Mouse (Mus musculus): ENCODE data around the gene Dclre1c.
A peak's percentile ranks its signal among the peaks of the same experiment; 100 is the strongest.
"Not testable (repeated sequence)": the region's sequence is repeated elsewhere in the genome, so short reads cannot be mapped to it uniquely, and the experiment has no call there.

Gene Dclre1c

DNA sequence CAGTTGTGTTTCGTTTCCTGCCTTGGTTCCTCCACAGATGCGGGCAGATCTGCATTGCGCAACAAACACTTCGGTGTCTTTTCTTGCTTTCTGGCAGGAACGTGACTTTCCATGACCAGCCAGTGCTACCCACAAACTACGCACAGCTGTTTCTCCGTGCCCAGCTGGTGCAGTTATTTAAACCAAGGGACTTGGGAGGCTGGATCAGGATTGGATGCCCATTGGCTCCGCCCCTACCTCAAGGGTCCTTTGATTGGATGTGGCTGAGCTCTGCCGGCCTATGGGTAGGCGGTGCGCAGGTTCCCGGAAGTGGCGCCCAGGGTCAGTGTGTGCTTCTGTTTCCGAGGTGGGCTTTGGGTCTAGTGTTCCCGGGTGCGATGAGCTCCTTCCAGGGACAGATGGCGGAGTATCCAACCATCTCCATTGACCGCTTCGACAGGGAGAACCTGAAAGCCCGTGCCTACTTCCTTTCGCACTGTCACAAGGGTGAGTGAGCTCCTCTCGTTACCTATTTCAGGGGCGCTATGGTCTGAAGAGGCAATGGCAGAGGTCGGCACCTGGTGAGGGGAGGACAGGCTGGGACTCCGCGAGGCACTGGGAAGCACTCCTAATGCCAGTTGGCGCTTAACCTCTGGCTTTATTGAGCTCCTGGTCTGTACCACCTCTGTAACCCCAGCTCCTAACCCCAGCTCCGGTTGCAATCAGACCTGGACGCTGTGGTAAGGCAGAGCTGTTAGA is at the start of gene Dclre1c:
Gene Dclre1c, plus strand, starts transcription at position 291 of the 738 bp plus-strand sequence.
- peak; percentile 92 for DNase-seq

- DNase-seq, result no peak
These were observed 36.6 kb upstream of the Dclre1c start for GRCm38 (mm10) chr2:3387105-3387860.

GRCm38 (mm10) chr2:3391945-3392344 is 32.0 kb upstream of the Dclre1c start:
- DNase-seq, result no peak

DNA sequence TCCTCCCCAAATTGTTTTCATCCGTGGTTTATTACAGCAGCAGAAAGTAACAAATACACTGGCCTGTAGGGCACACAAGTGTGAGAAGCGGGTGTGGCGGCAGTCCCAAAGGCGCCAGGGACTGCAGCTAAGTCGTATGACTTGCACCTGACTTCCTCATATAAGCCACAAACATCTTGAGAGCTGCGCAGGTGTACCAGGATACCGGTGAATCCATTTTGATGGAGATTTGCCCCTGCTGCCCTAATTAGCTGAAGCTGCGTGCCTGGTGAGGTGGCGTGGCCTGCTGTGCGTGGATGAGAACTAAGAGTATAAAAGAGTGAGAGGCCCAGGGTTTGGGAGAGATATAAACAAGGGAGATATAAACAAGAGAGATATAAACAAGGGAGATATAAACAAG is 26.8 kb upstream of the Dclre1c start, which contains the start of gene Olah:
Gene Olah, minus strand, starts transcription at position 101 of the 400 bp plus-strand sequence.
- not testable (repeated sequence) for DNase-seq

- no peak for DNase-seq
These were observed 17.9 kb upstream of the Dclre1c start for GRCm38 (mm10) chr2:3405981-3406380.

GRCm38 (mm10) chr2:3407756-3408155 is 16.2 kb upstream of the Dclre1c start:
- no peak for DNase-seq

DNA sequence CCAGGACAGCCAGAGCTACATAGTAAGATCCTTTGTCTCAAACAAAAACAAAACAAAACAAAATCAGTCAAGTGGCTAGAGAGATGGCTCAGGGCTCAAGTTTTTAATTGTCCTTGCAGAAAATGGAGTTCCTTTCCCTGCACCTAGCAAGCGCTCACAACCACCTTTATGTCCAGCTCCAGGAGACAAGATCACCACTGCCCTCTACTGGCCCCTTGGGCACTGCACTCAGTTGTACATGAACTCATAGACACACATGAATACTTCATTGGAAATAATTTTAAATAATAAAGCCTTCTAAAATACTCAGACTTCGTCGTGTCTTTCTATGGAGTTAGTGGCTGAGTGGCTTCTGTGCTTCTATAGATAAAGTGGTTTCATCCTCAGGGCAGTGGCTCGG is 9.7 kb upstream of the Dclre1c start:
- DNase-seq, result peak; percentile 63

DNA sequence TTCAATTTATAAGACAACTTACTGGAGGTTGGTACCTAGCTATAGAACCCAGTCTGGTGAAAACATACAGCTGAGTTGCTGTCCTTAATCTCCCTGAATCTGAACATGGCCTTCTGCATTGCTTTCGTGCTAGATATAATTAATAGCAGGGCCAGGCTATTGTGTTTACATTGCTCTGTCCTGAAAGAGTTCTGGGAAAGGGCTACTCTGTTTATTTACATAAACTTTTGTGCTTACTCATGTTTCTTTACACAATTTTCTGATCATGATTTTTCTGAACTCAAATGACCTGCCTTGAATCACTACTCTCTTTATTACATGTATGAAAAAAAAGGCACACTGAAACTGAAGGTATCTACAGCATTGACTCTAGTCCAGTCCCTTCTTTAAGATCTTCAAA is 8.3 kb upstream of the Dclre1c start:
- no peak for DNase-seq

- DNase-seq, result peak; percentile 96
These were observed 5.0 kb upstream of the Dclre1c start for GRCm38 (mm10) chr2:3418883-3419431.

DNA sequence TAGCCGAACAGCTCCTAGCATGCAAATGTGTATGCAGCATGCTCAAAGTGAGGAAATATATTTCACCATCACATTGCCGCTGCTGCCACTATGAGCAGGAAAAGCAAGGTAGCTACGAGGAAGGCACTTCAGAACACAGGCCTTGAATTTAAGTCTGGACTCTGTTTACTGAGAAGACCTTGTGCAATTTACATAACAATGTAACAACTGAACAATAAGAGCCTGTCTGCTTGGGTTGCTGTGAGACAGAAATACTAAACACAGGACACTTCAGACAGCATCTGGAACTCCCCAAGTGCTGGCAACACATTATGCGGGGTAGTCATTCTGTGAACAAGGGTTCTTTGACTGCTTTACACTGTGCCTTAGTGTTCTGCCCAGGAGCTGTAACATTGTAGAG is 3.8 kb upstream of the Dclre1c start:
- no peak for DNase-seq

GRCm38 (mm10) chr2:3422548-3422947 is 1.4 kb upstream of the Dclre1c start, which contains the start of gene Meig1:
Gene Meig1 (minus strand): TSS chr2:3422648.
- no peak for DNase-seq

GRCm38 (mm10) chr2:3424579-3424910 is 614 bp downstream of the Dclre1c start:
- no peak for DNase-seq

GRCm38 (mm10) chr2:3430956-3431355 is 7.0 kb downstream of the Dclre1c start:
- no peak for DNase-seq

- no peak for DNase-seq
These were observed 11.6 kb downstream of the Dclre1c start for GRCm38 (mm10) chr2:3435369-3436061.

GRCm38 (mm10) chr2:3437956-3438355 is 14.0 kb downstream of the Dclre1c start:
- no peak for DNase-seq

GRCm38 (mm10) chr2:3444206-3444605 is 20.3 kb downstream of the Dclre1c start:
- DNase-seq, result no peak

GRCm38 (mm10) chr2:3445984-3446383 is 22.1 kb downstream of the Dclre1c start:
- DNase-seq, result no peak

GRCm38 (mm10) chr2:3449431-3449830 is 25.5 kb downstream of the Dclre1c start:
- no peak for DNase-seq

- DNase-seq, result no peak
These were observed 29.2 kb downstream of the Dclre1c start for GRCm38 (mm10) chr2:3453096-3453495.

GRCm38 (mm10) chr2:3456590-3456989 is 32.7 kb downstream of the Dclre1c start:
- DNase-seq, result no peak

GRCm38 (mm10) chr2:3473891-3474290 is 50.0 kb downstream of the Dclre1c start:
- no peak for DNase-seq

DNA sequence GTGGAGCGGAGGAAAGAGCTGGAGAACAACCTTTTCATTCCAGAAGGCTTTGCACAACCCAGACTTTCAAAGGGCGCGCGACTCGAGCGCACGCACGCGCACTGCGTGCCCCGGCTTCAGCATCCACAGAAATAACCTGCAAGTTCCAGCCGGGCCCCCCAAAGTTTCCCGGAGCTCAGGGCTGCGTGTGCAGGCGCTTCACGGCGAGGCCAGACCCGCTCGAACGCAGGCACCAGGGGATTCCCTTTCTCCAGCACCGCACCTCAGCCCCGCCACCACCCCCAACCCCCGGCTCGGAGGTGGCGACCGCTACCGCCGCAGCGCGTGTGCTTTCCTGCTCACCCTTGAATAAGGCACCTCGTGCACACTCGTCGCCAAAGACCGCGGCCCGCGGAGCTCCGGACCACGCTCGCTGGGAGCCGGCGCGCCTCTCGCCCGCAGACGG is 50.5 kb downstream of the Dclre1c start:
- DNase-seq, result peak; percentile 38

DNA sequence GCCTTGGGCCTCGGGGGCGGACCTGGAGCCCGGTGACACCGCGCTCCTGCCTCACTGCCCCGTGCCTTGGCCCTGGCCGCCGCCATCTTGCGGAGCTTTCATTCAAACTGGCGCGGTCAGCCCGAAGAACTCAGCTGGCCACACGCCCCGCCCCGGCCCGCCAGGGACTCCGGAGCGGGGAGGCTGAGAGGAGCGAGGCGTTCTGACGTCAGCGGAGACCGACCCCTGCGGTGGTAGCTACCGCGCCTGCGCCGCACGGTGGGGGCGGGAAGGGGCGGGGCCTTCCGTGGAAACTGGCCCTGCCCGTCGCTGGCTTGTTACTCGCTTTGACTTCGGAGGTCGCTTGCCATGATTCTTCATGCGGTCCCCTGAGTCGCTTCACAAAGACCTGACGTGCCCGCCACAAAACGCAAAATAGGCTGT is 50.9 kb downstream of the Dclre1c start, which contains the start of gene Suv39h2:
Gene Suv39h2, minus strand, starts transcription at position 171 of the 423 bp plus-strand sequence.
- peak; percentile 94 for DNase-seq
